Mouse (Mus musculus) common myeloid progenitor, adult 5-6 weeks (primary cell): Measurements from ENCODE around the gene Ube2h. TPM values are rescaled to one million over a fixed set of nuclear protein-coding genes. Genes with fewer than 3 reads are reported as not detected.

ENCODE experiments used
- ATAC-seq: replicated peaks from 2 replicates; pipeline ENCODE4 v1.8.0; 2016; ENCODE audit warnings: low read depth, mild to moderate bottlenecking, moderate TSS enrichment, inconsistent platforms; ENCODE audit not compliant: poor library complexity, severe bottlenecking
- total RNA-seq: library from RNA; stranded (forward); fragments of 200-1000, 187-1606 nt; gene quantifications from 2 replicates; pipeline ENCODE4 v1.2.3, GENCODE M21; 2017

Ube2h gene
- total RNA-seq, 1 experiment from 2014 or later, result 14.1 TPM

GRCm38 (mm10) chr6:30252271-30253010 lies 51.9 kb downstream of the Ube2h start:
- 0 out of 2 replicates have a peak, but pooled peaks have one; percentile 25 for ATAC-seq

GRCm38 (mm10) chr6:30248708-30249107 lies 55.6 kb downstream of the Ube2h start:
- ATAC-seq, result no peak

GRCm38 (mm10) chr6:30245940-30246339 lies 58.4 kb downstream of the Ube2h start:
- ATAC-seq, result no peak

- no peak for ATAC-seq
Measured at GRCm38 (mm10) chr6:30245397-30245796, 58.9 kb downstream of the Ube2h start.

- no peak for ATAC-seq
Measured at GRCm38 (mm10) chr6:30243347-30244007, 60.9 kb downstream of the Ube2h start.

- ATAC-seq, result peak; percentile 62; the same call in 1 of the 2 replicates
Measured at GRCm38 (mm10) chr6:30242928-30243327, 61.4 kb downstream of the Ube2h start.

GRCm38 (mm10) chr6:30240105-30240504 lies 64.2 kb downstream of the Ube2h start:
- ATAC-seq, result no peak

GRCm38 (mm10) chr6:30239207-30239606 lies 65.1 kb downstream of the Ube2h start:
- ATAC-seq, result no peak

GRCm38 (mm10) chr6:30238079-30238478 lies 66.3 kb downstream of the Ube2h start:
- no peak for ATAC-seq

GRCm38 (mm10) chr6:30236564-30236963 lies 67.8 kb downstream of the Ube2h start:
- peak; percentile 63; the same call in 1 of the 2 replicates for ATAC-seq

- ATAC-seq, result no peak
Measured at GRCm38 (mm10) chr6:30231758-30232293, 72.5 kb downstream of the Ube2h start.

- ATAC-seq, result no peak
Measured at GRCm38 (mm10) chr6:30230246-30230645, 74.1 kb downstream of the Ube2h start.

GRCm38 (mm10) chr6:30228921-30229320 lies 75.4 kb downstream of the Ube2h start:
- peak; percentile 52; the same call in 1 of the 2 replicates for ATAC-seq

- 0 out of 2 replicates have a peak, but pooled peaks have one; percentile 36 for ATAC-seq
Measured at GRCm38 (mm10) chr6:30228353-30228752, 76.0 kb downstream of the Ube2h start.

- peak; percentile 51; the same call in 1 of the 2 replicates for ATAC-seq
Measured at GRCm38 (mm10) chr6:30226971-30227700, 77.2 kb downstream of the Ube2h start.

GRCm38 (mm10) chr6:30224693-30225092 lies 79.6 kb downstream of the Ube2h start:
- ATAC-seq, result no peak

- ATAC-seq, result no peak
Measured at GRCm38 (mm10) chr6:30222321-30222720, 82.0 kb downstream of the Ube2h start.

- ATAC-seq, result no peak
Measured at GRCm38 (mm10) chr6:30217581-30217980, 86.8 kb downstream of the Ube2h start.

- ATAC-seq, result no peak
Measured at GRCm38 (mm10) chr6:30212468-30212867, 91.9 kb downstream of the Ube2h start.
